Mouse (Mus musculus) E14TG2a.4 (cell line): ENCODE measurements at regions not wholly inside any gene's neighbourhood (a gene's known extent, or its start where the extent isn't known, plus 50 kb on each side); places are given as distances from the start of the nearest gene placed in this dataset.
"Not testable (repeated sequence)": the region's sequence is repeated elsewhere in the genome, so short reads cannot be mapped to it uniquely, and the experiment has no call there.

Experiments used
- H3K27me3 ChIP-seq: 2 replicates; pipeline ENCODE4 v1.6.1; 2014; ENCODE audit warnings: low read length, control low read depth; ENCODE audit not compliant: insufficient read depth
- H3K36me3 ChIP-seq: 2 replicates; pipeline ENCODE4 v1.6.1; 2014; ENCODE audit warnings: low read length, control low read depth; ENCODE audit not compliant: insufficient read depth
- H3K4me1 ChIP-seq: replicated peaks from 2 replicates; pipeline ENCODE4 v1.6.1; 2014; ENCODE audit warnings: low read depth, low read length, control low read depth
- H3K4me3 ChIP-seq: replicated peaks from 2 replicates; pipeline ENCODE4 v1.5.1; 2014; ENCODE audit warnings: mild to moderate bottlenecking, low read length
- H3K9me3 ChIP-seq: 2 replicates; pipeline ENCODE4 v1.6.1; 2014; ENCODE audit warnings: low read length, control low read depth
- CTCF ChIP-seq: conservative IDR thresholded peaks from 2 replicates; pipeline ENCODE4 v1.5.1; 2014; ENCODE audit warnings: low read length
- NANOG ChIP-seq: IDR thresholded peaks from 2 replicates; pipeline ENCODE4 v1.6.1; 2014; ENCODE audit warnings: borderline replicate concordance, low read length, mixed read lengths
- POU5F1 ChIP-seq: IDR thresholded peaks from 2 replicates; pipeline ENCODE4 v1.6.1; 2014; ENCODE audit warnings: low read length, borderline replicate concordance

DNA sequence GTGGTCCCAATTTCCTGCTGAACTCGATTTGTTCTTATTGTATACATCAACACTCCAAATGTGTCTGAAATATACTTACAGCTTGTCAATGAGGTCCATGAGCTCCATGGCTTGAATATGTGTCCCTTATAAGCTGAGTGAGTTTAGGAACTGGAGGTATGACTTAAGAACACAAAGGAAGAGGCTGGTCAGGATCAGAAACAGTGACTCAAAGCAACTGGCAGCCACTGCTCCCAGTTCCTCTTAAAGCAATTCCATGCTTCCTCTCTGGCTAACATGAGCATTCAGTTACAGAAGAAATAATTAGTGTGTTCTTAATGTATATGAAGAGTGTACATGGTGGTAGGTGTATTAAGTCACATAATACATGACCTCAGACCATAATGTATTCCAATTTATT is 81.7 kb upstream of the Egfr start:
- no peaks in the 10 kb centered on the region for H3K36me3 ChIP-seq
- TF ChIP-seq NANOG = no peak
- no peak for TF ChIP-seq CTCF
- no peak for TF ChIP-seq POU5F1
- no peak overlapping the region for H3K4me3 ChIP-seq
- H3K9me3 ChIP-seq = no peaks in the 10 kb centered on the region
- 0 out of 2 replicates have a peak, but pooled peaks cover 2% of the 10 kb centered on the region for H3K4me1 ChIP-seq
- H3K27me3 ChIP-seq = no peaks in the 10 kb centered on the region

- TF ChIP-seq NANOG = peak; percentile 74
- H3K4me3 ChIP-seq, H3K9me3 ChIP-seq, H3K27me3 ChIP-seq, H3K36me3 ChIP-seq: not testable (repeated sequence)
- H3K4me1 ChIP-seq = peaks cover 14% of the 10 kb centered on the region
These were observed 76.1 kb upstream of the Egfr start for GRCm38 (mm10) chr11:16675951-16676350.

GRCm38 (mm10) chr11:16683538-16683937 is 68.5 kb upstream of the Egfr start:
- Histone ChIP-seq H3K9me3 (no peaks in the 10 kb centered on the region), H3K36me3 (no peaks in the 10 kb centered on the region), H3K4me3 (no peak overlapping the region), H3K4me1 (no peaks in the 10 kb centered on the region), H3K27me3 (no peaks in the 10 kb centered on the region)
- TF ChIP-seq NANOG = no peak
- TF ChIP-seq CTCF = no peak
- TF ChIP-seq POU5F1 = no peak

DNA sequence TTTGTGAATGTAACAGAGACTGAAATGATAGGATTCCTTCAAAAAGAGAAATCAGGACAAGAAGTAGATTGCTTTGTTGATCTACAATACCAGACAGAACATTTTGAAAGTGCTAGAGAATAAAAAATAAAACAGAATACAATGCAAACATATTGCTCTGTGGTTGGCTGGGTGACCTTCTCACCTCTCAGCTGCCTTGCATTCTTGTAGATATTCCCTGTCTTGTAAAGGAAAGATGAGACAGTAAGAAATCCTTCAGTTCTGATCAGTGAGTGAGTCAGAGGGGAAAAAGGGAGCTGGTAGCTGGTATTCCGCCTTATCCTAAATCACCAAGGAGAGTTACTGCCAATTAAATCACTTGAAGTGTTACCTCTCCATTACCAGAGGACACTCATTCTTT is 56.4 kb upstream of the Egfr start:
- TF ChIP-seq CTCF (no peak), POU5F1 (no peak)
- no peaks in the 10 kb centered on the region for H3K9me3 ChIP-seq
- no peak overlapping the region for H3K4me3 ChIP-seq

DNA sequence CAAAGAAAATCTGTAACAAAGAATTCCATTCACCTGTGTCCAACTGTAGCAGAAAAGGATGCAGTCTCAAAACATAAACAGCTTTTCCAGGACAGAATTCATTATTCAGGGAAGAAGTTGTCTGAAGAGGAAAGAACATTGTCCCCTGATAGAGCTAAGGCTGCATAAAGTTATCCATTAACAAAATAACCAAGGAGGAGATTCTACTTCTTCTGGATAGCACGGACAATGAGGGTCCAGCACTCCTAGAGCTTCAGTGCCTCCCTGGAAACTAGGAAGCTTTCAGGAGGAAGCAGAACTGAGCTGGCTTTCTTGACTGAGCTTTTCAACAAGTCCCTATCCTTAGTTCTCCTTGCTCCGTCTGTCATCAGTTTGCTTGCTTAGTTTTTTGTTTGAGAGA is 55.2 kb upstream of the Egfr start:
- Histone ChIP-seq H3K9me3 (no peaks in the 10 kb centered on the region), H3K4me1 (no peaks in the 10 kb centered on the region), H3K36me3 (no peaks in the 10 kb centered on the region), H3K27me3 (no peaks in the 10 kb centered on the region), H3K4me3 (no peak overlapping the region)
- TF ChIP-seq POU5F1 (no peak), CTCF (no peak), NANOG (no peak)

More for the DNA sequence above, 56.4 kb upstream of the Egfr start:
- Histone ChIP-seq H3K4me1 (no peaks in the 10 kb centered on the region), H3K36me3 (no peaks in the 10 kb centered on the region), H3K27me3 (no peaks in the 10 kb centered on the region)

DNA sequence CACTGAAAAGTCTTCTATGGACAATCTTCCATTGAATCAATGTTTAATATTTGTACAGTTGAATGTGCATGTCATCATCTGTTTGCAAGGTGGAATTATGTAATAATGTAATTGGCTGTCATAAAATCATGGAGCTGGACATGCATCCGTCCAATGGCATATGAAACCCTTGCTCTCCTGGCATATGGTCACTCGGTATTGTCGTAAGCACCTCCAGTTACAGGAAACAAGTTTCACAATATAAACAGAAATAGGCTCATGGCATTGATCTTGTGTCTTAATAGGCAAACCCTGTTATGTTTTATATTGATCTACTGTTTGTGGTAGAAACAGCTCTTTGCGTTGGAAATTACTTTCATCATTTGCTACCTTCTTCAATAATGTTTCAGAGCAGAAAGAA is 50.2 kb upstream of the Egfr start:
- TF ChIP-seq NANOG (no peak), CTCF (no peak), POU5F1 (no peak)
- no peaks in the 10 kb centered on the region for H3K4me1 ChIP-seq
- H3K9me3 ChIP-seq = no peaks in the 10 kb centered on the region
- no peaks in the 10 kb centered on the region for H3K27me3 ChIP-seq
- H3K36me3 ChIP-seq = no peaks in the 10 kb centered on the region
- H3K4me3 ChIP-seq = no peak overlapping the region
